12 mouse cellular contexts compared by ENCODE assay signal in the genomic region with DNA sequence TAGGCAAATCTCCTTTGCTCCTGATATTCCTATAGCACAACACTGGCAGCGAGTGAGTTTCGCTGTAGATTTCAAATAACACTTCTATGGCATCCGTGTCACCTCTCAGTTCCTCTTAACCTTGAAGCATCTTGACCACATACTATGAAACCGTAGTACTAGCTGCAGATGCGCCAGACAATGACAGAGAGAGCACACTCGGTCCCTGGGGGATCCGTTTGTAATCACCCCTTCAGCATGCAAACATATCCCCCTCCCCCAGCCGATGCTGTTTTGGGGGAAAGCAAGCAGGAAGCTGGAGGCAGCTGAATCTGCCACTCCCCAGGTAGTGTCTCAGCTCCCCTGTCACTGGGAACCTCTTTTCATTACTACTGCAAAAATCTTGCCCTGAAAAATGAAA. TPM values are rescaled to one million over a fixed set of nuclear protein-coding genes. Genes with fewer than 3 reads are reported as not detected.
A peak's percentile ranks its signal among the peaks of the same experiment; 100 is the strongest.
DNase-seq lines count a peak whose midpoint lies in the region; ATAC-seq and TF ChIP-seq lines count a peak whose summit lies in the region.
"Had no signal": no experiment of that assay in that cellular context is flagged by ENCODE, and none has a peak within 500 bp of the region (broad histone marks: within the 10 kb centered on the region; RNA-seq: fewer than 3 reads in every experiment).

No protein-coding gene starts in this region.

- peak; percentile 37 to 56 for DNase-seq in layer of hippocampus, adult 2 months (ENCODE audit: low spot score in 2 of 2)
- no peak for DNase-seq in layer of hippocampus, adult 11-12 months (ENCODE audit: low spot score)
- DNase-seq in cerebellum, adult 9-10 months: peak; percentile 71
- DNase-seq in ovary, adult 18-20 months (ENCODE audit: low spot score): no peak
- DNase-seq in spleen, adult 12 weeks (ENCODE audit: low spot score): no peak

- H3K4me3 ChIP-seq in layer of hippocampus, adult 2 months: peak overlapping the region; percentile 83
- H3K4me3 ChIP-seq in hindbrain, embryonic 13.5 days: peak overlapping the region; percentile 64
- H3K4me3 ChIP-seq in neural tube, embryonic 15.5 days (replicated peaks): peak overlapping the region; percentile 60
- H3K4me3 ChIP-seq: heart, embryonic 12.5 days; kidney, embryonic 15.5 days; stomach, embryonic 15.5 days had no signal

- TF ChIP-seq CTCF in layer of hippocampus, adult 2 months (conservative IDR thresholded peaks at IDR 0.05): no peak

- no peak for ATAC-seq in hindbrain, embryonic 13.5 days (ENCODE audit: low FRiP score)
- 0 out of 2 replicates have a peak, but pooled peaks have one; percentile 7 for ATAC-seq in neural tube, embryonic 15.5 days (ENCODE audit: low FRiP score)
- ATAC-seq in monocyte, adult 5-6 weeks (replicated peaks; ENCODE audit: insufficient number of reproducible peaks, low FRiP score, low TSS enrichment, poor library complexity, severe bottlenecking): no peak

- H3K9ac ChIP-seq in hindbrain, embryonic 13.5 days: peak overlapping the region; percentile 91
- H3K9ac ChIP-seq in neural tube, embryonic 15.5 days (replicated peaks): peak overlapping the region; percentile 69
- H3K9ac ChIP-seq: heart, embryonic 12.5 days; kidney, embryonic 15.5 days; stomach, embryonic 15.5 days had no signal

- WGBS in hindbrain, embryonic 13.5 days: 35% methylated on average over 8 of the region's 8 CpGs
- WGBS in neural tube, embryonic 15.5 days: 29% methylated on average over 8 of the region's 8 CpGs

- peak overlapping the region; percentile 76 for H3K4me2 ChIP-seq in hindbrain, embryonic 13.5 days
- peak overlapping the region; percentile 63 for H3K4me2 ChIP-seq in neural tube, embryonic 15.5 days
- H3K4me2 ChIP-seq: heart, embryonic 12.5 days; kidney, embryonic 15.5 days; stomach, embryonic 15.5 days had no signal

- peaks cover 15% of the 10 kb centered on the region for H3K36me3 ChIP-seq in hindbrain, embryonic 13.5 days
- peaks cover 8% of the 10 kb centered on the region; the same call in 1 of the 2 replicates for H3K36me3 ChIP-seq in neural tube, embryonic 15.5 days
- H3K36me3 ChIP-seq: heart, embryonic 12.5 days; kidney, embryonic 15.5 days; stomach, embryonic 15.5 days had no signal

- peak overlapping the region; percentile 99 for H3K27ac ChIP-seq in layer of hippocampus, adult 2 months
- peak overlapping the region; percentile 95 for H3K27ac ChIP-seq in hindbrain, embryonic 13.5 days
- H3K27ac ChIP-seq in neural tube, embryonic 15.5 days (replicated peaks): peak overlapping the region; percentile 89
- H3K27ac ChIP-seq: kidney, embryonic 15.5 days; stomach, embryonic 15.5 days had no signal

- no peaks in the 10 kb centered on the region for H3K27me3 ChIP-seq in hindbrain, embryonic 13.5 days
- H3K27me3 ChIP-seq in neural tube, embryonic 15.5 days (replicated peaks): no peaks in the 10 kb centered on the region
- H3K27me3 ChIP-seq: heart, embryonic 12.5 days; kidney, embryonic 15.5 days; stomach, embryonic 15.5 days had no signal

- peaks cover 35% of the 10 kb centered on the region for H3K4me1 ChIP-seq in hindbrain, embryonic 13.5 days (replicated peaks)
- H3K4me1 ChIP-seq in neural tube, embryonic 15.5 days: peaks cover 26% of the 10 kb centered on the region
- H3K4me1 ChIP-seq: stomach, embryonic 15.5 days had no signal

- no peaks in the 10 kb centered on the region for H3K9me3 ChIP-seq in hindbrain, embryonic 13.5 days
- no peaks in the 10 kb centered on the region for H3K9me3 ChIP-seq in neural tube, embryonic 15.5 days (replicated peaks)
- H3K9me3 ChIP-seq: heart, embryonic 12.5 days; kidney, embryonic 15.5 days; stomach, embryonic 15.5 days had no signal

RNA-seq across cellular contexts. Expression of gene Mapk10, which starts 2.3 kb away (rescaled TPM):
- 100 to 1,000 TPM; 470 to 471 TPM for total RNA-seq in layer of hippocampus, adult 2 months (2021)
- 88.8 and 101 TPM in 2 replicates for polyA plus RNA-seq in hindbrain, embryonic 13.5 days (2015; fragmentation: Nextera tagmentation; extraction: Ambion mirVana)
- 78.7 and 90.3 TPM in 2 replicates for polyA plus RNA-seq in neural tube, embryonic 15.5 days (2015; fragmentation: Nextera tagmentation; extraction: Ambion mirVana)
- total RNA-seq in monocyte, adult 5-6 weeks (2017): not detected in 3 replicates
- total RNA-seq: neutrophil, adult 5-6 weeks had no signal

Comparison
In these comparisons a context has a peak if more than half of its experiments do, and no peak if none do; other contexts are left out.
1. DNase-seq: peak in layer of hippocampus, adult 2 months (2 of 2) and cerebellum, adult 9-10 months (single experiment); none in layer of hippocampus, adult 11-12 months (single experiment), ovary, adult 18-20 months (single experiment) and spleen, adult 12 weeks (single experiment).
2. RNA of gene Mapk10, which starts 2.3 kb away (total RNA-seq): 470 to 471 TPM in layer of hippocampus, adult 2 months; not detected in monocyte, adult 5-6 weeks; every median in the first group is over 100 times any median in the second.
3. Peak in every context shown above with its lines, with median percentiles within 50 percentile points of each other: H3K27ac ChIP-seq and H3K4me3 ChIP-seq.